Mouse (Mus musculus) neural tube, embryonic 15.5 days (tissue): ENCODE data around the gene Ptprs. TPM values are rescaled to one million over a fixed set of nuclear protein-coding genes. Genes with fewer than 3 reads are reported as not detected.

ENCODE experiments used
- ATAC-seq: fragments of 200-750 bp; cut with Nextera tagmentation; 2 replicates; pipeline ENCODE4 v1.8.0; 2017; ENCODE audit warnings: mild to moderate bottlenecking, moderate TSS enrichment, moderate library complexity; ENCODE audit not compliant: low FRiP score
- H3K27ac ChIP-seq: fragments of 300-500 bp; sonication (generic); replicated peaks from 2 replicates; pipeline ENCODE4 v1.5.1; 2015; ENCODE audit warnings: mild to moderate bottlenecking, inconsistent platforms
- H3K27me3 ChIP-seq: fragments of 300-500 bp; sonication (generic); replicated peaks from 2 replicates; pipeline ENCODE4 v1.6.1; 2015; ENCODE audit warnings: inconsistent platforms
- H3K36me3 ChIP-seq: fragments of 300-500 bp; sonication (generic); 2 replicates; pipeline ENCODE4 v1.6.1; 2015; ENCODE audit warnings: inconsistent platforms
- H3K4me1 ChIP-seq: fragments of 300-500 bp; sonication (generic); 2 replicates; pipeline ENCODE4 v1.6.1; 2015; ENCODE audit warnings: inconsistent platforms
- H3K4me2 ChIP-seq: fragments of 300-500 bp; sonication (generic); 2 replicates; pipeline ENCODE4 v1.6.1; 2015; ENCODE audit warnings: inconsistent platforms, mild to moderate bottlenecking, moderate library complexity
- H3K4me3 ChIP-seq: fragments of 300-500 bp; sonication (generic); replicated peaks from 2 replicates; pipeline ENCODE4 v1.5.1; 2015; ENCODE audit warnings: mild to moderate bottlenecking, inconsistent platforms
- H3K9ac ChIP-seq: fragments of 300-500 bp; sonication (generic); replicated peaks from 2 replicates; pipeline ENCODE4 v1.6.1; 2015; ENCODE audit warnings: mild to moderate bottlenecking, inconsistent platforms
- H3K9me3 ChIP-seq: fragments of 300-500 bp; sonication (generic); replicated peaks from 2 replicates; pipeline ENCODE4 v1.6.1; 2016; ENCODE audit warnings: inconsistent platforms
- WGBS: fragments of 180-500 bp; shearing (Covaris S2); methylation state at CpG from one replicate; pipeline ENCODE4 v1.1.7; 2015; ENCODE audit warnings: mixed read lengths; 5-methylcytosine and 5-hydroxymethylcytosine counted together
- polyA plus RNA-seq: library from polyadenylated mRNA; unstranded; fragments of >200 nt; fragmentation: Nextera tagmentation; extraction: Ambion mirVana; gene quantifications from 2 replicates; pipeline ENCODE4 v1.2.1, GENCODE M21; 2015

Gene Ptprs
- polyA plus RNA-seq, 1 experiment from 2014 or later, result 247 TPM

DNA sequence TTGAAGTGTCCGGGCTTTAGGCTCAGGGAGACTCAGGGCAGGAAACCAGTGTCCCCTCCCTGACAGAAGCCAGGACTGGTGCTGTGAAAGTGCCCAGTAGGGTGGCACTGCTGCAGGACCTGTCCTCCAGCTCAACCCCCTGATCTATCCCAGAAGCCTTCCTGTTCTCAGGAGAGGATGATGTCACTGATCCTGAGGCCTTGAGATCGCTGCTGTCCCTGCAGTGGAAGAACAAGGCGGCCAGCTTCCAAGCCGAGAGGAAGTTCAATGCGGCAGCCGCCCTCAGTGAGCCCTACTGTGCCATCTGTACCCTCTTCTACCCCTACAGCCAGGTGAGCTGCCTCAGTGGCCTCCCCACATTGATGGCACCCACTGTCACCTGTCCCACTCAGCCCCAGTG, 80.2 kb downstream of the Ptprs start:
- Histone ChIP-seq H3K27ac (no peak overlapping the region), H3K4me1 (no peaks in the 10 kb centered on the region), H3K9me3 (no peaks in the 10 kb centered on the region), H3K4me2 (no peak overlapping the region), H3K4me3 (no peak overlapping the region), H3K27me3 (no peaks in the 10 kb centered on the region), H3K9ac (no peak overlapping the region), H3K36me3 (peaks cover 98% of the 10 kb centered on the region)
- no peak for ATAC-seq
- WGBS, result 90% methylated on average over 6 of the region's 6 CpGs

DNA sequence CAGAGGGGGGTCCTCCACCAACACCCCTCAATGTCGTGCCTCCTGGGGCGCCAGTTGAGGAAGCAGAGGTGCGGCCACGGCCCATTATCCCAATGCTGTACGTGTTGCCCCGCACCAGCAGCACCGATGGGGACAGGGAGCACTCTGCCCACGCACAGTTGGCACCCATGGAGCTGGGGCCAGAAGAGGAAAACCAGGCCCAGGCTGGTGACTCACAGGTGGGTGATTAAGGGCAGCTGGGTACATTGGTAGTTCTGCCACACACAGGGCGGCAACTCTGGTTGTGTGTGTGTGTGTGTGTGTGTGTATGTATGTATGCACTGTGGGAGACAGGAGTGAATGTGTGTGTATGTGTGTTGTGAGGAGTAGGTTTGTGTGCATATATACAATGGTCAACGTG, 82.4 kb downstream of the Ptprs start:
- no peaks in the 10 kb centered on the region for H3K9me3 ChIP-seq
- H3K4me3 ChIP-seq, result no peak overlapping the region
- no peaks in the 10 kb centered on the region for H3K27me3 ChIP-seq
- H3K36me3 ChIP-seq, result peaks cover 97% of the 10 kb centered on the region
- 93% methylated on average over 10 of the region's 10 CpGs for WGBS
- no peak overlapping the region for H3K4me2 ChIP-seq
- no peaks in the 10 kb centered on the region for H3K4me1 ChIP-seq
- no peak for ATAC-seq
- H3K9ac ChIP-seq, result no peak overlapping the region
- no peak overlapping the region for H3K27ac ChIP-seq

DNA sequence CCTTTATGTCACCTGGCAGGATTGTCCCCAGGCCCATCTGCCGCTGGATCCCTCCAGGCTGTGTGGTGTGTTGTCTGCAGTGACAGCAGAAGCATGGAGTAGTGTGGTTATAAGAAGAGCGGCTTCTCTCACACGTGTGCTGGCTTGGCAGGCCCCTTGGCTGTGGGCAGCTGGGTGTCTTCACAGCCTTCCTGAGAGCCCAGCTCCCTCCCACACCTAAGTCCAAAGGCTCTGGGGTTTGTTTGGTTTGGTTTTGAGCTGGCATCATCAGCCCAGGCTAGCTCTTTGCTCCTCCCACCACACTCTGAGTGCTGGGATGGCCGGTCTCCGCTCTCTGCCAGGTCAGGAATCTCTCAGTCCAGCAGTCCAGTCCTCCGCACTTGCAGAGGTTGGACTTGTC, 83.0 kb downstream of the Ptprs start:
- H3K4me3 ChIP-seq, result no peak overlapping the region
- WGBS, result 90% methylated on average over 6 of the region's 6 CpGs
- H3K9ac ChIP-seq, result no peak overlapping the region
- no peak for ATAC-seq
- H3K27me3 ChIP-seq, result no peaks in the 10 kb centered on the region
- H3K27ac ChIP-seq, result no peak overlapping the region
- H3K4me2 ChIP-seq, result no peak overlapping the region
- peaks cover 97% of the 10 kb centered on the region for H3K36me3 ChIP-seq
- no peaks in the 10 kb centered on the region for H3K9me3 ChIP-seq
- H3K4me1 ChIP-seq, result no peaks in the 10 kb centered on the region

DNA sequence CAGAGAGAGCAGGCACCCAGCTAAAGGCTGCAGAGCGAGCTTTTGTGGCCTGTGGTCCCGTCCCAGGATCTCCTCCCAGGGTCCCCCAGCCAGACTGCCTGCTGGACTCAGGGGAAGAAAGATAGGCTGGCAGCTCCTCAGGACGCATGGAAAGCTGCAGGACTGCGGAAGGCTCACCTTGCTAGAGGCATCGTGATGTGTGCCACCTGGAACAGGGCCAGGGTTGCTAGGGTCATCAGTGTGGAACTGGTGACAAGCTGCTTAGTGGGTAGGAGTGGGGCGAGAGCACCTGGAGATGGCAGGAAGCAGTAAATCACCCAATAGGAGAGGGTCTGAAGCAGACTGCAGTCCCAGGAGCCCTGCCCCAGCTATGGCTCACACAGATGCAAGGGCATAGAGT, 88.7 kb downstream of the Ptprs start:
- 80% methylated on average over 6 of the region's 6 CpGs for WGBS
- H3K9ac ChIP-seq, result no peak overlapping the region
- H3K4me2 ChIP-seq, result no peak overlapping the region
- no peak for ATAC-seq
- H3K36me3 ChIP-seq, result peaks cover 88% of the 10 kb centered on the region
- peaks cover 9% of the 10 kb centered on the region; the same call in 1 of the 2 replicates for H3K4me1 ChIP-seq
- H3K9me3 ChIP-seq, result no peaks in the 10 kb centered on the region
- no peak overlapping the region for H3K27ac ChIP-seq
- H3K4me3 ChIP-seq, result no peak overlapping the region
- no peaks in the 10 kb centered on the region for H3K27me3 ChIP-seq

GRCm38 (mm10) chr17:56384903-56385302, 91.4 kb downstream of the Ptprs start:
- Histone ChIP-seq H3K36me3 (peaks cover 71% of the 10 kb centered on the region), H3K4me2 (no peak overlapping the region), H3K4me3 (no peak overlapping the region), H3K27me3 (no peaks in the 10 kb centered on the region), H3K27ac (peak overlapping the region; percentile 54), H3K9me3 (no peaks in the 10 kb centered on the region), H3K9ac (no peak overlapping the region), H3K4me1 (peaks cover 34% of the 10 kb centered on the region)
- no peak for ATAC-seq
- 41% methylated on average over 6 of the region's 6 CpGs for WGBS

GRCm38 (mm10) chr17:56382997-56383396, 93.3 kb downstream of the Ptprs start:
- Histone ChIP-seq H3K27ac (no peak overlapping the region), H3K9me3 (no peaks in the 10 kb centered on the region), H3K4me3 (no peak overlapping the region), H3K9ac (no peak overlapping the region), H3K4me2 (no peak overlapping the region), H3K36me3 (peaks cover 68% of the 10 kb centered on the region), H3K27me3 (no peaks in the 10 kb centered on the region), H3K4me1 (peaks cover 46% of the 10 kb centered on the region)
- 65% methylated on average over 8 of the region's 8 CpGs for WGBS
- ATAC-seq, result no peak

- 69% methylated on average over 5 of the region's 5 CpGs for WGBS
- no peak overlapping the region for H3K4me3 ChIP-seq
- H3K27me3 ChIP-seq, result no peaks in the 10 kb centered on the region
- peak overlapping the region; percentile 63; the same call in 1 of the 2 replicates for H3K27ac ChIP-seq
- peaks cover 46% of the 10 kb centered on the region for H3K4me1 ChIP-seq
- no peak for ATAC-seq
- H3K4me2 ChIP-seq, result no peak overlapping the region
- H3K9ac ChIP-seq, result no peak overlapping the region
- H3K36me3 ChIP-seq, result peaks cover 67% of the 10 kb centered on the region
- no peaks in the 10 kb centered on the region for H3K9me3 ChIP-seq
Measured at GRCm38 (mm10) chr17:56381183-56381582, 95.1 kb downstream of the Ptprs start.

DNA sequence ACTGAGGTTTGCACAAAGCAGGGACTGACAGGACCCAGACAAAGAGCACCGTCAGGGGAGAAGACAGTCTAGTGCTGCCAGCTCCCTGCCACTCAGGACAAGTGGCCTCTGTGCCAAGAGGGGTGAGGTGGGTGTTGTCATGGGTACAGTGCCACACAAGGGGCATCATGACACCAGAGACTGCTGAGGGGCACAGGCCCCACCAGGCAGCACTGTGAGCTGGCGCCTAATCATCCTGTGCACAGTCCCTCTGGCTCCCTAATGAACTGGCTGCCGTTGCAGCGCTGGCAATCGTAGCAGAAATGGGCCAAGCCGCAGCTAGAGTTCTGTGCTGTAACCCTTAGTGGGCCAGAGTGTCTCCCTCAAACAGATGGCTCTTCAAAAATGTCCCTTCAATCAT, 96.0 kb downstream of the Ptprs start:
- Histone ChIP-seq H3K36me3 (peaks cover 67% of the 10 kb centered on the region), H3K27ac (peak overlapping the region; percentile 63), H3K9me3 (no peaks in the 10 kb centered on the region), H3K4me2 (no peak overlapping the region), H3K27me3 (no peaks in the 10 kb centered on the region), H3K4me1 (peaks cover 43% of the 10 kb centered on the region), H3K4me3 (no peak overlapping the region), H3K9ac (no peak overlapping the region)
- peak; percentile 68 for ATAC-seq
- 47% methylated on average over 6 of the region's 6 CpGs for WGBS

GRCm38 (mm10) chr17:56379281-56379834, 96.9 kb downstream of the Ptprs start:
- Histone ChIP-seq H3K36me3 (peaks cover 66% of the 10 kb centered on the region), H3K27ac (peak overlapping the region; percentile 63), H3K9ac (no peak overlapping the region), H3K4me3 (no peak overlapping the region), H3K27me3 (no peaks in the 10 kb centered on the region), H3K9me3 (no peaks in the 10 kb centered on the region), H3K4me2 (no peak overlapping the region), H3K4me1 (peaks cover 38% of the 10 kb centered on the region)
- 65% methylated on average over 6 of the region's 6 CpGs for WGBS
- no peak for ATAC-seq

GRCm38 (mm10) chr17:56374851-56375250, 101.4 kb downstream of the Ptprs start:
- no peaks in the 10 kb centered on the region for H3K9me3 ChIP-seq
- peaks cover 58% of the 10 kb centered on the region for H3K4me1 ChIP-seq
- 93% methylated on average over 1 of the region's 1 CpGs for WGBS
- no peak overlapping the region for H3K4me2 ChIP-seq
- no peak overlapping the region for H3K9ac ChIP-seq
- H3K4me3 ChIP-seq, result no peak overlapping the region
- no peak for ATAC-seq
- no peaks in the 10 kb centered on the region for H3K27me3 ChIP-seq
- H3K27ac ChIP-seq, result no peak overlapping the region
- H3K36me3 ChIP-seq, result peaks cover 73% of the 10 kb centered on the region

DNA sequence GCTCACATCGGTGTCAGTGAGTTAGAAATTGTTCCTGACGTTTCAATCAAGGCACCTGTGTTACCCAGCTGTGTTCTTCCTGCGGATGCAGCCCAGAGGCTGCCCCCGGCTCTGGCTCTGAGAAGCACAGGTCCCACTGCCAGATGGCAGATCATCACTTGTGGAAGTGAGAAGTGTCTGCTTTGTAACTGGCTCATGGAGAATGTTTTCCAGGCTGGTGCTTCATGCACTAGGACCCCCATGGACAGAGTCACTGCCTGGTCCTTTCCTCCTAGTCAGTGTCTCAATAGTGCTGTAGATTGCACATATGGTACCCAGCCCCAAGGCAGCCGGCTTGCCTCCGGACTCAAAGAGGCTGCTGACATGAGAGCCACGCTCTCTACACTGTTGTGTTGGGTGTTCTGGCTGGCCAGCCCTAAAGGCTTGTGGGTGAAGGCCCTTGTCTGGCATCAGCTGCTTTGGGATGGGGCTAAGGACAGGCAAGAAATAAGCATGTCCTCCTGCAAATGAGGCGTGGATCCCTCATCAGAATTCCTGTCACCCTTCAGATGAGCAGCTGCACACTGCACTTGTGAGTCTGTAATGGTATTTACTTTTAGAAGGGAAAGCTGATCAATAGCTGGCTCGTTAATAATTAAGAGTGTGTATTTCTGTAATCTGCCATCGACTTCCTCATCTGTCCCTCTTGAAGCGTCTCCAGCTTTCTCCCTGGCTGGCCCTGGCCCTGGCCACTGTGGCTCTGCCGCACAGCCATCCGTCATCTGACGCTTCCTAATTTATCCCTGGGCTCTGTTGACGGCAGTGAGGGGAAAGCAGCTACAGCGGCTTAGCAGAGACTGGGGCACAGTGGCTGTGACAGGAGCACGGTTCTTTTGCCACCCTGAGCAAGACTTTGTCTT, 102.9 kb downstream of the Ptprs start:
- Histone ChIP-seq H3K4me3 (no peak overlapping the region), H3K27me3 (no peaks in the 10 kb centered on the region), H3K9ac (no peak overlapping the region), H3K4me1 (peaks cover 54% of the 10 kb centered on the region), H3K4me2 (no peak overlapping the region), H3K27ac (peak overlapping the region; percentile 58), H3K9me3 (no peaks in the 10 kb centered on the region), H3K36me3 (peaks cover 77% of the 10 kb centered on the region)
- ATAC-seq, result no peak
- 44% methylated on average over 17 of the region's 17 CpGs for WGBS

DNA sequence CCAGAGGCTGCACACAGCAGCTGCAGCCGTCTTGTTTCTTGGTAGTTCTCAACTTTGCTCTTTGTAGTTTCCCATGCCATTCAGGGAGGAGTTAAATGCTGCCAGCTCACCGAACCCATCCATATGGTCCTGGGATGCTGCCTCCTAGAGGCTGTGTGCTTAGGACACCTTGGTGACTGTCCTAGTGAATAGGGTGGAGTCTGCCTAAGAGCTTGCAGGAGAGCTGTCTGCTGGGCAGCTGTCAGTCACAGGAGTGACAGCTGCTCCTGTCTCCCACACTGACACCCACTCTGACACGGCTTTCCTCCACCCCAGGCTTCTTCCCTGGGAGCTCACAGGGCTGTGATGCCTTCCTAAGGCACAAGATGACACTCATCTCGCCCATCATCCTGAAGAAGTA, 104.2 kb downstream of the Ptprs start:
- H3K27me3 ChIP-seq, result no peaks in the 10 kb centered on the region
- no peak overlapping the region for H3K4me2 ChIP-seq
- H3K9ac ChIP-seq, result no peak overlapping the region
- peaks cover 70% of the 10 kb centered on the region for H3K36me3 ChIP-seq
- H3K4me1 ChIP-seq, result peaks cover 66% of the 10 kb centered on the region
- no peak for ATAC-seq
- 0 out of 2 replicates have a peak overlapping the region, but pooled peaks have one; percentile 58 for H3K27ac ChIP-seq
- H3K4me3 ChIP-seq, result no peak overlapping the region
- WGBS, result 82% methylated on average over 4 of the region's 4 CpGs
- no peaks in the 10 kb centered on the region for H3K9me3 ChIP-seq
